Mouse (Mus musculus) heart, adult 2 months (tissue): Measurements from ENCODE around the gene Baz1a.

Source experiments
- CTCF ChIP-seq: fragments of 200-600 bp; IDR thresholded peaks from 2 replicates; pipeline ENCODE4 v1.8.1; 2022; ENCODE audit warnings: antibody characterized with exemption, mild to moderate bottlenecking, moderate library complexity
- EP300 ChIP-seq: fragments of 200-500 bp; IDR thresholded peaks from 2 replicates; pipeline ENCODE4 v1.6.1; 2011; ENCODE audit warnings: low read depth, low read length, control low read depth; ENCODE audit not compliant: insufficient read depth
- POLR2A ChIP-seq: fragments of 200-500 bp; IDR thresholded peaks from 2 replicates; pipeline ENCODE4 v1.6.1; 2011; ENCODE audit warnings: mild to moderate bottlenecking, low read depth, low read length, control low read depth; ENCODE audit not compliant: insufficient read depth

GRCm38 (mm10) chr12:55051210-55052173 lies 37.3 kb upstream of the Baz1a start:
- TF ChIP-seq EP300 (no peak), CTCF (no peak), POLR2A (no peak)
